Mouse (Mus musculus) v-Abl transformed pro-B cells (cell line): ENCODE results near the gene Epha4.

ENCODE experiments used
- in situ Hi-C, 2 experiments: fragments of 400-800 bp; cut with MboI; formaldehyde crosslinking; loops; one replicate each; pipeline ENCODE4 v1.15.1; 2025; ENCODE audit not compliant: unreplicated experiment in 2 of 2

Gene Epha4

GRCm38 (mm10) chr1:77338346-77338745 is 176.5 kb downstream of the Epha4 start:
- in situ Hi-C loops: no loop called here

GRCm38 (mm10) chr1:77336937-77337336 is 178.0 kb downstream of the Epha4 start:
- in situ Hi-C loops: no loop called here

- in situ Hi-C loops: no loop called here
These were observed 196.2 kb downstream of the Epha4 start for GRCm38 (mm10) chr1:77318597-77319127.
